Mouse (Mus musculus): ENCODE data around the gene Alyref.

Gene Alyref

GRCm38 (mm10) chr11:120545964-120546363, 52.2 kb downstream of the Alyref start:
- no peak for DNase-seq (ENCODE audit: low spot score in 2 of 2)

DNA sequence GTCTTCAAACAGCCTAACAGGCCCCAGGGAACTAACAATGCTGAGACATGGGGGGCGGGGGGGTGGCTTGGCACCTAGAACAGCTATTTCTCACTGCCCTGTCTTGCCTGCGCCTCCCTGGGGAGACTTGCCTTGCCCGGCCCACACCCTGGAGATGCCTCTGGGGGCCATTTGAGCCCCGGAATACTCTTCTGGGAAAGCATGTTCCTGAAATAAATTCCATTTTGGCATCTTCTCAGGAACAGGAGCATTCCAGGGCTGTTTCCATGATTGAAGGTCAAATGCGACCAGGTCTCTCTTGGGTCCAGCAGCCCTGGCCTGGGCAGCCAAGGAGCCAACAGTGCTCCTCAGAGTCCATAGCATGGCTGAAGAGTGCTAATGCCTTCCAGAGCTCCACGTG, 55.8 kb downstream of the Alyref start:
- DNase-seq (ENCODE audit: low spot score in 2 of 2), result no peak
